ENCODE assay signal across 12 mouse cellular contexts in the genomic region with DNA sequence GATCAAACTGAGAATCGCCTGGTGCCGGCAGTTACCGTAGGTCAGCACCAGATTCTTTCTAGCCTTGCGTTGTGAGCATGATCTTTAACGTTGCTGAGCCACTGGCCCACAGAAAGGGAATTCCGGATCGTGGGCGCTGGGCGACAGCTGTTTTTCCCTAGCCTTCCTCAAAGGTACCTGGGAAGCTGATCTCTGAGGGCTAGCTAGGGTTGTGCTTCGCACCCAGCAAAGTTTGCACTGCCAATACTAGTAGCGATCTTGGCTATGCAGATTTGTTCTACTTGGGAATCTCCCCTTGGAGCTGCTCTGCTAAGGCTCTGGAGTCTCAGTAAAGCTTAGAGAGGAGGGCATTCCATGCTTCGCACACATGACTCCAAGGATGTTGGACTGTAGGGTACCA. TPM values are rescaled to one million over a fixed set of nuclear protein-coding genes. Genes with fewer than 3 reads are reported as not detected.
A peak's percentile ranks its signal among the peaks of the same experiment; 100 is the strongest.
DNase-seq lines count a peak whose midpoint lies in the region; ATAC-seq lines count a peak whose summit lies in the region.
"Had no signal": no experiment of that assay in that cellular context is flagged by ENCODE, and none has a peak within 500 bp of the region (broad histone marks: within the 10 kb centered on the region; RNA-seq: fewer than 3 reads in every experiment).

No protein-coding gene starts in this region.

- H3K4me1 ChIP-seq in heart, embryonic 14.5 days (ENCODE audit: control insufficient read depth in 2 of 2, insufficient read depth in 2 of 2, low read length in 2 of 2), result peaks cover 0 to 34% of the 10 kb centered on the region in 2 experiments; a peak in 3 of 4 replicates
- no peaks in the 10 kb centered on the region; the same call in 1 of the 2 replicates for H3K4me1 ChIP-seq in hindbrain, embryonic 14.5 days (replicated peaks; ENCODE audit: control insufficient read depth, insufficient read depth, low read length)
- peaks cover 12% of the 10 kb centered on the region; the same call in 1 of the 2 replicates for H3K4me1 ChIP-seq in midbrain, embryonic 16.5 days (ENCODE audit: control insufficient read depth, insufficient read depth, low read length)

- peaks cover 100% of the 10 kb centered on the region for H3K27me3 ChIP-seq in heart, embryonic 14.5 days (ENCODE audit: control insufficient read depth, insufficient read depth, low read length)
- H3K27me3 ChIP-seq in hindbrain, embryonic 14.5 days (ENCODE audit: control insufficient read depth, insufficient read depth, low read length), result peaks cover 98% of the 10 kb centered on the region
- H3K27me3 ChIP-seq in midbrain, embryonic 16.5 days (ENCODE audit: control insufficient read depth, insufficient read depth, low read depth, low read length), result peaks cover 90% of the 10 kb centered on the region

- no peak for ATAC-seq in heart, embryonic 14.5 days (ENCODE audit: insufficient number of reproducible peaks, insufficient read depth, low FRiP score, low read depth)
- no peak for ATAC-seq in hindbrain, embryonic 14.5 days (ENCODE audit: low FRiP score)
- no peak for ATAC-seq in midbrain, embryonic 16.5 days

- H3K4me2 ChIP-seq in heart, embryonic 14.5 days (ENCODE audit: low read length), result peak overlapping the region; percentile 57
- H3K4me2 ChIP-seq in hindbrain, embryonic 14.5 days (replicated peaks), result peak overlapping the region; percentile 62
- peak overlapping the region; percentile 33; the same call in 1 of the 2 replicates for H3K4me2 ChIP-seq in midbrain, embryonic 16.5 days (ENCODE audit: low read length)
- H3K4me2 ChIP-seq: liver, embryonic 15.5 days had no signal

- no peaks in the 10 kb centered on the region for H3K36me3 ChIP-seq in heart, embryonic 14.5 days (ENCODE audit: control insufficient read depth, insufficient read depth, low read length)
- no peaks in the 10 kb centered on the region for H3K36me3 ChIP-seq in hindbrain, embryonic 14.5 days (replicated peaks; ENCODE audit: control insufficient read depth, insufficient read depth)
- H3K36me3 ChIP-seq in midbrain, embryonic 16.5 days (ENCODE audit: control insufficient read depth, insufficient read depth, low read length), result no peaks in the 10 kb centered on the region
- H3K36me3 ChIP-seq: liver, embryonic 15.5 days had no signal

- no peak for DNase-seq in heart, postnatal 14 days
- DNase-seq in R1 (ENCODE audit: low read depth, low spot score), result peak; percentile 39
- no peak for DNase-seq in hindbrain, embryonic 14.5 days (ENCODE audit: low spot score)
- no peak for DNase-seq in layer of hippocampus, adult 18-20 months (ENCODE audit: low spot score in 2 of 2)
- no peak for DNase-seq in adrenal gland, adult 2 months
- no peak for DNase-seq in spleen, postnatal 14 days (ENCODE audit: low spot score in 2 of 2)
- DNase-seq: cerebellum, adult 2 months; gastrocnemius, postnatal 25 days had no signal

- H3K9me3 ChIP-seq in heart, embryonic 14.5 days (ENCODE audit: control insufficient read depth, low read length), result no peaks in the 10 kb centered on the region
- no peaks in the 10 kb centered on the region for H3K9me3 ChIP-seq in hindbrain, embryonic 14.5 days (ENCODE audit: control insufficient read depth, low read length)
- H3K9me3 ChIP-seq in midbrain, embryonic 16.5 days (replicated peaks; ENCODE audit: control insufficient read depth, low read length, poor library complexity, severe bottlenecking), result no peaks in the 10 kb centered on the region
- H3K9me3 ChIP-seq: liver, embryonic 15.5 days had no signal

- WGBS in heart, embryonic 14.5 days, result 1% methylated on average over 12 of the region's 12 CpGs
- WGBS in hindbrain, embryonic 14.5 days, result 1% methylated on average over 12 of the region's 12 CpGs
- under 1% methylated on average over 12 of the region's 12 CpGs for WGBS in midbrain, embryonic 16.5 days

- H3K4me3 ChIP-seq in heart, embryonic 14.5 days (ENCODE audit: control insufficient read depth in 1 of 2, insufficient read depth in 1 of 2, low read depth in 1 of 2, low read length in 2 of 2), result peak overlapping the region; percentile 20 to 31
- H3K4me3 ChIP-seq in hindbrain, embryonic 14.5 days (replicated peaks; ENCODE audit: low read length), result peak overlapping the region; percentile 34
- peak overlapping the region; percentile 9; the same call in 1 of the 2 replicates for H3K4me3 ChIP-seq in midbrain, embryonic 16.5 days (ENCODE audit: low read depth, low read length)
- H3K4me3 ChIP-seq: liver, embryonic 15.5 days had no signal

- H3K27ac ChIP-seq in heart, embryonic 14.5 days (replicated peaks in 1 of 2; ENCODE audit: control insufficient read depth in 1 of 2, insufficient read depth in 1 of 2, low read depth in 2 of 2, low read length in 2 of 2), result no peak overlapping the region
- no peak overlapping the region for H3K27ac ChIP-seq in hindbrain, embryonic 14.5 days
- H3K27ac ChIP-seq in midbrain, embryonic 16.5 days (ENCODE audit: low read length), result no peak overlapping the region
- H3K27ac ChIP-seq: liver, embryonic 15.5 days had no signal

- intact Hi-C loops in heart, postnatal 14 days (cut with DNase I), result loop anchor here (5.0 kb wide), 1 partner anchor 64 kb away; a partner anchor contains a TSS

- H3K9ac ChIP-seq in heart, embryonic 14.5 days (ENCODE audit: low read length), result peak overlapping the region; percentile 14; the same call in 1 of the 2 replicates
- H3K9ac ChIP-seq in hindbrain, embryonic 14.5 days, result no peak overlapping the region
- no peak overlapping the region for H3K9ac ChIP-seq in midbrain, embryonic 16.5 days (ENCODE audit: low read depth, low read length)
- H3K9ac ChIP-seq: liver, embryonic 15.5 days had no signal

RNA-seq across cellular contexts. Expression of a gene that starts 1.6 kb away (rescaled TPM):
- polyA plus RNA-seq in heart, embryonic 14.5 days (2014; fragmentation: Nextera tagmentation; extraction: Ambion mirVana), result not detected in 2 replicates
- not detected for total RNA-seq in heart, postnatal 14 days (2021)
- 1.9 and 2.1 TPM in 2 replicates for polyA plus RNA-seq in hindbrain, embryonic 14.5 days (2014; fragmentation: Nextera tagmentation; extraction: Ambion mirVana)
- polyA plus RNA-seq in midbrain, embryonic 16.5 days (2015; fragmentation: Nextera tagmentation; extraction: Ambion mirVana), result 1.2 and 1.3 TPM in 2 replicates
- not detected for total RNA-seq in layer of hippocampus, adult 18-20 months (2021)
- total RNA-seq in adrenal gland, adult 2 months (2021), result not detected
- polyA plus RNA-seq in adrenal gland, adult 2 months (2012; rRNA removed), result 0.08 TPM in 1 of 2 replicates, not detected in the other
- total RNA-seq: ES-E14; gastrocnemius, postnatal 25 days had no signal
- polyA plus RNA-seq: cerebellum, adult 2 months; liver, embryonic 15.5 days had no signal

RNA-seq across cellular contexts. Expression of a gene that starts 13.3 kb away (rescaled TPM):
- polyA plus RNA-seq in heart, embryonic 14.5 days (2014; fragmentation: Nextera tagmentation; extraction: Ambion mirVana), result not detected in 2 replicates
- under 1 TPM; 0.45 to 0.61 TPM for total RNA-seq in heart, postnatal 14 days (2021)
- polyA plus RNA-seq in hindbrain, embryonic 14.5 days (2014; fragmentation: Nextera tagmentation; extraction: Ambion mirVana), result not detected in 2 replicates
- not detected in 2 replicates for polyA plus RNA-seq in midbrain, embryonic 16.5 days (2015; fragmentation: Nextera tagmentation; extraction: Ambion mirVana)
- total RNA-seq in layer of hippocampus, adult 18-20 months (2021), result under 1 TPM; 0.23 to 0.64 TPM
- 1 to 10 TPM in 1 of 2 experiments, under 1 TPM in 1; 0.84 to 2.2 TPM for total RNA-seq in adrenal gland, adult 2 months (2021)
- polyA plus RNA-seq in adrenal gland, adult 2 months (2012; rRNA removed), result 0.45 and 2.2 TPM in 2 replicates
- polyA plus RNA-seq: liver, embryonic 15.5 days had no signal

RNA-seq across cellular contexts. Expression of a gene that starts 18.1 kb away (rescaled TPM):
- 0.22 and 0.51 TPM in 2 replicates for polyA plus RNA-seq in heart, embryonic 14.5 days (2014; fragmentation: Nextera tagmentation; extraction: Ambion mirVana)
- under 1 TPM; 0.20 to 0.31 TPM for total RNA-seq in heart, postnatal 14 days (2021)
- 0.59 and 0.64 TPM in 2 replicates for polyA plus RNA-seq in hindbrain, embryonic 14.5 days (2014; fragmentation: Nextera tagmentation; extraction: Ambion mirVana)
- polyA plus RNA-seq in midbrain, embryonic 16.5 days (2015; fragmentation: Nextera tagmentation; extraction: Ambion mirVana), result 0.35 and 0.42 TPM in 2 replicates
- 1,000 to 10,000 TPM; 1,780 to 1,859 TPM for total RNA-seq in layer of hippocampus, adult 18-20 months (2021)
- total RNA-seq in adrenal gland, adult 2 months (2021), result under 1 TPM in 1 of 2 experiments, not detected in 1; 0.35 TPM
- 0.03 and 0.08 TPM in 2 replicates for polyA plus RNA-seq in adrenal gland, adult 2 months (2012; rRNA removed)
- polyA plus RNA-seq: liver, embryonic 15.5 days had no signal

RNA-seq across cellular contexts. Expression of a gene that starts 28.2 kb away (rescaled TPM):
- 26.7 and 31.9 TPM in 2 replicates for polyA plus RNA-seq in heart, embryonic 14.5 days (2014; fragmentation: Nextera tagmentation; extraction: Ambion mirVana)
- total RNA-seq in heart, postnatal 14 days (2021), result 10 to 100 TPM; 26.4 to 26.6 TPM
- polyA plus RNA-seq in hindbrain, embryonic 14.5 days (2014; fragmentation: Nextera tagmentation; extraction: Ambion mirVana), result 77.2 and 84.7 TPM in 2 replicates
- polyA plus RNA-seq in midbrain, embryonic 16.5 days (2015; fragmentation: Nextera tagmentation; extraction: Ambion mirVana), result 96.4 and 102 TPM in 2 replicates
- total RNA-seq in layer of hippocampus, adult 18-20 months (2021), result 100 to 1,000 TPM; 830 to 882 TPM
- total RNA-seq in adrenal gland, adult 2 months (2021), result 100 to 1,000 TPM; 130 to 136 TPM
- polyA plus RNA-seq in adrenal gland, adult 2 months (2012; rRNA removed), result 82.4 and 106 TPM in 2 replicates

RNA-seq across cellular contexts. Expression of a gene that starts 40.1 kb away (rescaled TPM):
- 82.0 and 85.5 TPM in 2 replicates for polyA plus RNA-seq in heart, embryonic 14.5 days (2014; fragmentation: Nextera tagmentation; extraction: Ambion mirVana)
- total RNA-seq in heart, postnatal 14 days (2021), result 10 to 100 TPM; 91.8 to 93.6 TPM
- 59.0 and 65.3 TPM in 2 replicates for polyA plus RNA-seq in hindbrain, embryonic 14.5 days (2014; fragmentation: Nextera tagmentation; extraction: Ambion mirVana)
- 72.9 and 73.1 TPM in 2 replicates for polyA plus RNA-seq in midbrain, embryonic 16.5 days (2015; fragmentation: Nextera tagmentation; extraction: Ambion mirVana)
- 10 to 100 TPM; 50.6 to 51.1 TPM for total RNA-seq in layer of hippocampus, adult 18-20 months (2021)
- total RNA-seq in adrenal gland, adult 2 months (2021), result 10 to 100 TPM; 77.1 to 79.8 TPM
- polyA plus RNA-seq in adrenal gland, adult 2 months (2012; rRNA removed), result 54.9 and 57.3 TPM in 2 replicates
